Mouse (Mus musculus): ENCODE results near the gene D430019H16Rik. TPM values are rescaled to one million over a fixed set of nuclear protein-coding genes. Genes with fewer than 3 reads are reported as not detected.

The D430019H16Rik gene
- polyA plus RNA-seq, 1 experiment from 2014 or later, result 8.1 TPM

DNA sequence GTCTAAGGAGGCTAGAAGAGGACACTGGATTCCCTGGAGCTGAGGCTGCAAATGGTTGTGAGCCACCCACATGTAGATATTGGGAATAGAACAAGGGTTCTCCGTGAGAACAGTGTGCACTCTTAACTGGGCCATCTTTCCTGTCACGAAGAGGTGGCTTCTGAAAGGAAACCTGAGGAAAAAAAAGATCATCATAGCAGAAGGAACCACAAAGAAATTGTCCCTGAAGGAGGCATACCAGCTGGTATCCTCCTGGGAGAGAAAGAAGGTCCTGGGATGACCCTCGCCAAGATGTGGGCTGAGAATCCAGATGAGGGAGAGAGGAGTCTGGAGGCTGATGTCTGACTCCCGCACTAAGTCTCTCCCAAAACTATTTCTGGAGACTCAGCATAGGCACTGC lies 4.4 kb upstream of the D430019H16Rik start:
- Histone ChIP-seq H3K36me3 (no peaks in the 10 kb centered on the region), H3K4me3 (no peak overlapping the region), H3K4me2 (replicated peaks) (no peak overlapping the region), H3K27me3 (no peaks in the 10 kb centered on the region), H3K4me1 (peaks cover 8% of the 10 kb centered on the region; the same call in 1 of the 2 replicates), H3K27ac (no peak overlapping the region), H3K9me3 (replicated peaks) (no peaks in the 10 kb centered on the region), H3K9ac (no peak overlapping the region)
- WGBS, result 86% methylated on average over 4 of the region's 4 CpGs
- no peak for ATAC-seq (ENCODE audit: low FRiP score)

DNA sequence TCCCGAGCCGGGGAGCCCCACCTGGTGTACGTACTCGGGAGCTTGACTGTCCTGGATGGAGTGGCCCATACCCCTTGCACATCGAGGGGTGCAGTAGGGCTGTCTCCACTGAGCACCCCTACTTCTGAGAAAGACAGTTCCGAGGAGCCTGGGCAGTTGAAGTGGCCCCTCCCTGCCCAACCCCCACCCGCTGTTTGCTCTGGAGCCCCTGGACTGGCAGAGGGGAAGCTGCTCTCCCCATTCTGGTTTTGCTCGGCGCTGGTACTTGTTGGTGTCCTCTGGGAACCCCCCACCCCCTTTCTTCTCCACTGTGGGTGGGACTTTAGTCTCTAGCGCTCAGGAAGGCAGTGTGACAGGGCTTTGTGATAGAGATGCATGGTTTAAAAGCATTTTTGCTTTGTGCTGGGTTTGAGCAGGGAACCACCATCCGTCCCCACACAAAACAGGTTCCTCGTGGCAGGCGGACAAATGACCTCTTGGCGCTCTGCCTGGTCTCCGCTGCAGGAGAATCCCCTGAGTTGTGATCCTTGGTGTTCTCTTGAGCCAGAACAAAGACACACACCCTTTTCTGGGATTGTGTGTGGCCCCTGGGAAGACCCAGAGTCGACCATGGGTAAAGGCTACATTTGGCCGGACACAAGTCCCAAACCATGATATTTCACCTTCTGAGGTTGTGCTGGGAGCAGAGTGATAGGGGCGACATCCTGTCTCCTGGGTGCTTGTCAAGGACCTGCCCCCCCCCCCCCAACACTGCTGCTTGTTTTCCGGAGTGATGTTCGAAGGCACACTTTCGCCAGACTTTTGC lies 804 bp downstream of the D430019H16Rik start:
- peak overlapping the region; percentile 86 for H3K9ac ChIP-seq
- ATAC-seq (ENCODE audit: low FRiP score), result peak; percentile 74
- peaks cover 39% of the 10 kb centered on the region for H3K4me1 ChIP-seq
- H3K36me3 ChIP-seq, result no peaks in the 10 kb centered on the region
- whole genome bisulfite sequencing, result 5% methylated on average over 21 of the region's 21 CpGs
- peak overlapping the region; percentile 56 for H3K4me2 ChIP-seq (replicated peaks)
- no peaks in the 10 kb centered on the region for H3K27me3 ChIP-seq
- peak overlapping the region; percentile 80 for H3K4me3 ChIP-seq
- no peaks in the 10 kb centered on the region for H3K9me3 ChIP-seq (replicated peaks)
- H3K27ac ChIP-seq, result peak overlapping the region; percentile 76

DNA sequence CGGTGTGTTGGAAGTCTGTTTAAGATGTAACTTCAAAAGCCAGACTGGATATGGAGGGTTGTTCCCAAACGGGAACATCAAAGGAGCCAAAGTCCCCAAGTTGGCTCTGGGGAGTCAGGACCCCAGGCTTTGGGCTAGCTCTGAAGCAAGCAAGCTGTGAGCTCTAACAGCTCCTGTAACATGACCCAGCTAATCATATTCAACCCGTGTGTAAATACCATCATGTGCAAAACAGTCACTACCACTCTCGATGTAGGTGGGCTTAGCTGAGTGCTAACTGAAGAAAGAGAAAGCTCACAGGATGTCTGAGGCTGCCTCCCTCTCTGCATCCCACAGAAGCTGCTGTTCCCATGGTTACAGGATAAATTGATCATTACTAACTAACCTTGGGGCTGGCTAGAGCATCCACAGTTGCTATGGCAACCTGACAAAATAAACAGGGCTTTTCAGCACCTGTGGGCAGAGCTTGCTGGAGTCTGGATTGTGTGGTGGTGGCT lies 1.5 kb downstream of the D430019H16Rik start:
- peak; percentile 25 for ATAC-seq (ENCODE audit: low FRiP score)
- Histone ChIP-seq H3K9ac (peak overlapping the region; percentile 86), H3K4me1 (peaks cover 45% of the 10 kb centered on the region), H3K36me3 (no peaks in the 10 kb centered on the region), H3K9me3 (replicated peaks) (no peaks in the 10 kb centered on the region), H3K27ac (peak overlapping the region; percentile 76), H3K4me2 (replicated peaks) (peak overlapping the region; percentile 56), H3K4me3 (peak overlapping the region; percentile 80), H3K27me3 (no peaks in the 10 kb centered on the region)
- 6% methylated on average over 4 of the region's 4 CpGs for WGBS

DNA sequence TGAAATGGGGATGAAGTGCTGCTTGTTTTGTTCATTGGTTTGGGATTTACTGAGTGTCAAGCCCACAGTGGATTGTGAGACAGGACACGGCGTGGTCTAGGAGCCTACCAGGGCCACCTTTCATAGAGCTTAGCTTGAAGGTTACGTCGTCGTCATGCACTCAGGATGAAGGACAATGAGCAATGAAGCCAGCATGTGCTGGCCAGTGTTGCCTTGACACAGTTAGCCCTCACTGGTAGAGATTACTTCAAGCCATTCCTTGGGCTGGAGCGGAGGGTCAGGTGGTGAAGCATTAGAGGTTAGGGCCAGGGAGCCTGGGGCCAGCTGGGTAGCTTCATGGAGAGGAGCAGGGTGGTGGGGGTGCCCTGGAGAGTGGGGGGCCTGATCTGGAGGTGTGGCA lies 5.1 kb downstream of the D430019H16Rik start:
- Histone ChIP-seq H3K9ac (no peak overlapping the region), H3K36me3 (no peaks in the 10 kb centered on the region), H3K4me2 (replicated peaks) (no peak overlapping the region), H3K4me3 (no peak overlapping the region), H3K9me3 (replicated peaks) (no peaks in the 10 kb centered on the region), H3K4me1 (peaks cover 38% of the 10 kb centered on the region), H3K27me3 (no peaks in the 10 kb centered on the region), H3K27ac (no peak overlapping the region; the same call in 1 of the 2 replicates)
- ATAC-seq (ENCODE audit: low FRiP score), result no peak
- 93% methylated on average over 6 of the region's 6 CpGs for WGBS

DNA sequence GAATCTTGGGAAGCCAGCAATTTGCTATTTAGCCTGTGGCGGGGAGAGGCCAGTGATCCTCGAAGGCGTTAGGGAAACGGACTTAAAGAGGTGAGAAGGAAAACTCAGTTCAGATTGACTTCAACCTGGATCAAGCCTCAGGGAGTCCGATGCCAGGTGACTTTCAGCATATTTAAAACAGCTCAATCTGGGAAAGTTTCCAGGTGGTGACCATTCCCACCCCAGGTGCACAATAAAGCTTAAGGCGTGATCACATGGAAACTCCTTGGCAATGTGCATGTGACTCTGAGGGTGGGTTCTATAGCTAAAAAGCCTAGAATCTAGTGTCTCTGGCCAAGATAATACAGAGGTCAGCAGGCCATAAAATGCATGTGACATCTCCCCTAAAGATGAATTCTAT lies 7.4 kb downstream of the D430019H16Rik start:
- WGBS, result 81% methylated on average over 6 of the region's 6 CpGs

DNA sequence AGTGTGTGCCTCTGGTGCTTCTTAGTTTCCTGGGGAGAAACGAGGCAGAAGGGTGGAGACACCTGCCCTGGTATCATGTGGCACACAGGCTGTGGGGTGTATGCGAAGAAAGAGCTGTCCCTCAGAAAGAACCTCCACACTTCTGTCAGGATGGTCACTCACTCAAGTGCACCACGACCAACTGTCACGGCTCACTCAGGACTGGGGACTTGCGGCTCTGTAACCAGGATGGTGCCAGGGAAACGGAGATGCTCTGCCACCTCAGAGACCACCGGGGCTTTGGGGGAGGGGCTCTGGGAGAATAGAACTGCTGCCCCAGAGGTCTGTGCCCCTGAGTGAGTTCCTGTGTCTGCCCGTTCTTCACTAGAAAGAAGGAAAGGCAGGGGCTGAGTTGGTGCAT lies 15.4 kb downstream of the D430019H16Rik start:
- Histone ChIP-seq H3K4me1 (peaks cover 39% of the 10 kb centered on the region), H3K9me3 (replicated peaks) (no peaks in the 10 kb centered on the region), H3K27me3 (no peaks in the 10 kb centered on the region), H3K9ac (no peak overlapping the region), H3K36me3 (peaks cover 12% of the 10 kb centered on the region), H3K4me2 (replicated peaks) (no peak overlapping the region), H3K27ac (peak overlapping the region; percentile 71; the same call in 1 of the 2 replicates), H3K4me3 (no peak overlapping the region)
- ATAC-seq (ENCODE audit: low FRiP score), result no peak
- 76% methylated on average over 8 of the region's 8 CpGs for WGBS

More for the DNA sequence above, 7.4 kb downstream of the D430019H16Rik start:
- Histone ChIP-seq H3K9me3 (replicated peaks) (no peaks in the 10 kb centered on the region), H3K4me1 (peaks cover 28% of the 10 kb centered on the region), H3K9ac (no peak overlapping the region), H3K4me3 (no peak overlapping the region), H3K4me2 (replicated peaks) (no peak overlapping the region), H3K36me3 (no peaks in the 10 kb centered on the region), H3K27me3 (no peaks in the 10 kb centered on the region), H3K27ac (no peak overlapping the region)
- ATAC-seq (ENCODE audit: low FRiP score), result no peak

DNA sequence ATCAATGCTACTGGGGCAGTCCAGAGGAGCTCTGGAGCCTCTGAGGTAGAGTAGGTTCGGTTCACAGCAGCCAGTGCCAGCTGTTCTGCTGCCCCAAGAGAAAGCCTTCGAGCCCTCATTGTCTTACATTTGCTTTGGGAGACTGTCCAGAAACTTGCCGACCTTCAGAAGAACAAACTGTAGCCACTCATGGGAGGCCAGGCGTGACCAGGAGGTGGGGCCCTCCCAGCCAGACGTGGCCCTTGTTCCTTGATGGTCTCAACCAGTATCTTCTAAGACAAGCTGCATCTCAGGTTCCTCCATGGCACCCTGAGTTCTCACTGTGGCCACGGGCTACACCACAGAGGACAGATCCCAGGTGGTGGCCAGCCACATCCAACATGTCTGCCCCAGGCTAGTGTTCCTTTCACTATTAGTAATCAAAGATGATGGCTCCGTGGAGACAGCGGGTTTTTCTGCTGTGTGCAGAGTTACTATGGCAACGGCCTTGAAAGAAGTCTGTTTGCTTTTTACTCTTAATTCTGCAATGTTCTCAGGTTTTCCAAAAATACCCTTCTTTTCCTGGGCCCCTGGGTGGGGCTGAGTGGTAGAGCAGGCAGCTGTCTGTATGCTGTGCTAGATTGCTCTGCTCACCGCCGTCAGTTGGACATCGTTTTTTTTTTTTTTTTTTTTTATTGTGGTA lies 21.7 kb downstream of the D430019H16Rik start:
- 0 out of 2 replicates have a peak overlapping the region, but pooled peaks have one; percentile 1 for H3K27ac ChIP-seq
- WGBS, result 63% methylated on average over 12 of the region's 12 CpGs
- peak; percentile 51; the same call in 1 of the 2 replicates for ATAC-seq (ENCODE audit: low FRiP score)

DNA sequence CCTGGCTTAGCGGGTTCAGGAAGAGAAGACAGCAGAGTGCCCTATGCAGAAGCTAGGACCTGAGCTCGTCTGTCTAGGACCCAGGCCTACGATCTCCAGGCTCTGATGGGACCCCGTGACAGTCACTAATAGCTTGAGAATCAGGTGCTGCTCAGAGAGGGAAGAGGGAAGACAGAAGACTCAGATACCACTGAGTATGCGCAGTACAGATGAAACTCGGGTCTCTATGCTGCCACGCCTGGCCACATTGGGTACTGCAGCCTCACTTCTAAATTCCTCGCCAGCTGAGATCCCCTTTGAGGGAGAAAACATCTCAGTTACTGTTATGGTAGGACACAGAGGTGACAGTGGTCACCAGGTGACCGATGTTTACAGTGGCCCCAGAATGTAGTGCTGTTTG lies 22.8 kb downstream of the D430019H16Rik start:
- no peaks in the 10 kb centered on the region for H3K9me3 ChIP-seq (replicated peaks)
- no peak overlapping the region for H3K4me3 ChIP-seq
- peaks cover 16% of the 10 kb centered on the region for H3K36me3 ChIP-seq
- no peak overlapping the region for H3K4me2 ChIP-seq (replicated peaks)
- 0 out of 2 replicates have a peak overlapping the region, but pooled peaks have one; percentile 25 for H3K27ac ChIP-seq
- H3K9ac ChIP-seq, result no peak overlapping the region
- ATAC-seq (ENCODE audit: low FRiP score), result 0 out of 2 replicates have a peak, but pooled peaks have one; percentile 37
- peaks cover 13% of the 10 kb centered on the region for H3K4me1 ChIP-seq
- 40% methylated on average over 9 of the region's 9 CpGs for WGBS
- H3K27me3 ChIP-seq, result no peaks in the 10 kb centered on the region

More for the DNA sequence above, 21.7 kb downstream of the D430019H16Rik start:
- Histone ChIP-seq H3K36me3 (peaks cover 16% of the 10 kb centered on the region), H3K9ac (no peak overlapping the region), H3K9me3 (replicated peaks) (no peaks in the 10 kb centered on the region), H3K27me3 (no peaks in the 10 kb centered on the region), H3K4me2 (replicated peaks) (no peak overlapping the region), H3K4me3 (no peak overlapping the region), H3K4me1 (peaks cover 21% of the 10 kb centered on the region)

DNA sequence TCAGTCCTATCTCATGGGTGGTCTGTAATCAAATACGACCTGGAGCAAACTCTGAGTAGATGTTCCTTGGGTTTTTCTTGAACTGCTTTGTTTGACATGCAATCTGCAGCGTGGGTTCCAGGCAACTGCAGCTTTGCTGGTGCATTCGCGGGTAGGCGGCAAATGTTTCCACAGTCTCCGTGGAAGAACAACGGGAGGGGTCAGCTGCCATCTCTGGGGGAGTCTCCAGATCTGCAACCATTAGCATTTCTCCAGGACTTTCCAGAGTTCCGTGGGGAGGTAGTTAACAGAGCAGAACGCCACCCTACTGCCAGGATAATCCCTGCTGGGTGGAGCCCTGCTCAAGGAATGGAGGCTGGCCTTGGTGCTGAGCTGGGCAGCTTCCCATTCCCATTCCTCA lies 23.3 kb downstream of the D430019H16Rik start:
- H3K9ac ChIP-seq, result no peak overlapping the region
- H3K4me2 ChIP-seq (replicated peaks), result no peak overlapping the region
- peaks cover 16% of the 10 kb centered on the region for H3K36me3 ChIP-seq
- no peaks in the 10 kb centered on the region for H3K9me3 ChIP-seq (replicated peaks)
- peaks cover 13% of the 10 kb centered on the region for H3K4me1 ChIP-seq
- no peak for ATAC-seq (ENCODE audit: low FRiP score)
- no peak overlapping the region for H3K27ac ChIP-seq
- 68% methylated on average over 9 of the region's 9 CpGs for WGBS
- H3K27me3 ChIP-seq, result no peaks in the 10 kb centered on the region
- H3K4me3 ChIP-seq, result no peak overlapping the region

DNA sequence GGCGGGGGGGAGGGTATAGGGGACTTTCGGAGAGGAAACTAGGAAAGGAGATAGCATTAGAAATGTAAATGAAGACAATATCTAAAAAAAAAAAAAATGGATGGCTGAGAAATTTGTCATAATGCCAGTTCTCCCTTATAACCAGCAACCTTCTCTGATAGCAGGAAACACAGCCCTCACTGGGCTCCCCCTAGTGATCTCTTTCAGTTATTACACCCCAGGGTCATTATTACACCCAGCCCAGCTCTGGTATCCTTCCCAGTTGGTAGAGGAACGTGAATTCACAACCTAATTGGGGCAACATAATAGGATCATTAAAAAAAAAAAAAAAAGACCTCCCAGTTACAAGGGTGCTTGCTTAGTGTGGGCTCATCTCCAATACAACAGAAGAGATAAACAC lies 29.8 kb downstream of the D430019H16Rik start:
- H3K4me3 ChIP-seq, result no peak overlapping the region
- peak; percentile 54; the same call in 1 of the 2 replicates for ATAC-seq (ENCODE audit: low FRiP score)
- 56% methylated on average over 3 of the region's 3 CpGs for WGBS

DNA sequence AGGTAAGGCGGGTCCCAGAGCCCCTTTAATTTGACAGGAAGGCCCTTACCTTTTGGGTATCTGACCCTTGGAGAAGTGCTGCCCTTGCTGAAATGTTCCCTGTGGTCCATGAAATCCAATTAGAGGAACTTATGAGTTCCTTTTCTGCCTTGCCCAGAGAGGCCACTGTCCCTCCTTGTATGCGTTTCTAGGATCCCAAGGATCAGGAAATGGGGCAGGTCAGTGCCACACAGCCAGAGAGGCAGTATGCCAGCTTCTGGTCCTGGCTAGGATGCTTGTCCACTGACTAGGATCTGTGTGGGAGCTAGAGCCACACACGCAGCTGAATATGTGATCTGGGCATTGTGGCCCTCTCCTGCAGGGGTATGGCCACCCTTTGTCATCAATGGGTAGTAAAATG lies 36.6 kb downstream of the D430019H16Rik start:
- Histone ChIP-seq H3K9ac (no peak overlapping the region), H3K27me3 (no peaks in the 10 kb centered on the region), H3K36me3 (peaks cover 39% of the 10 kb centered on the region), H3K27ac (no peak overlapping the region), H3K4me2 (replicated peaks) (no peak overlapping the region), H3K4me3 (no peak overlapping the region), H3K9me3 (replicated peaks) (no peaks in the 10 kb centered on the region), H3K4me1 (no peaks in the 10 kb centered on the region)
- WGBS, result 90% methylated on average over 3 of the region's 3 CpGs
- no peak for ATAC-seq (ENCODE audit: low FRiP score)

More for the DNA sequence above, 29.8 kb downstream of the D430019H16Rik start:
- no peaks in the 10 kb centered on the region for H3K9me3 ChIP-seq (replicated peaks)
- no peak overlapping the region for H3K4me2 ChIP-seq (replicated peaks)
- H3K27ac ChIP-seq, result no peak overlapping the region
- H3K9ac ChIP-seq, result no peak overlapping the region
- H3K36me3 ChIP-seq, result peaks cover 9% of the 10 kb centered on the region
- H3K4me1 ChIP-seq, result 0 out of 2 replicates have a peak, but pooled peaks cover 2% of the 10 kb centered on the region
- no peaks in the 10 kb centered on the region for H3K27me3 ChIP-seq

DNA sequence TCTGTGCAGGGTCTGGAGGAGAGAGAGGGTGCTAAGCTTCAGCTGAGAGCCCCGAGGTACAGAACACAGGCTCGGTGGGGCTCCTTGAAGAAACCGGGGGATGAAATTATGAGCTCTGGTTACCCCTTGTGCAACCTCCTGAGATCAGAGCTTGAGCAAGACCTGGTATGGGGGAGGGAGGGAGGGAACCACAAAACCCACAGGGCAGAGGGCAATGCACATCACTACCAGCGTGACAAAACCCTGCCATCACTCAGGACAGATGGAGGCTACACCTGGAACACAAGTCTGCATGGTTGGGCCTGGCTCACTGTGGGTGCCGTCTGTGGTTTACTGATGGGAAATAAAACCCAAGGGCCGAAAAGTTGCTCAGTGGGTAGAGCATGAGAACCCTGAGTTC lies 37.1 kb downstream of the D430019H16Rik start:
- H3K4me1 ChIP-seq, result no peaks in the 10 kb centered on the region
- H3K9me3 ChIP-seq (replicated peaks), result no peaks in the 10 kb centered on the region
- ATAC-seq (ENCODE audit: low FRiP score), result no peak
- 86% methylated on average over 6 of the region's 6 CpGs for WGBS
- H3K4me2 ChIP-seq (replicated peaks), result no peak overlapping the region
- H3K27ac ChIP-seq, result no peak overlapping the region
- no peaks in the 10 kb centered on the region for H3K27me3 ChIP-seq
- H3K36me3 ChIP-seq, result peaks cover 39% of the 10 kb centered on the region
- H3K9ac ChIP-seq, result no peak overlapping the region
- H3K4me3 ChIP-seq, result no peak overlapping the region
